Mouse (Mus musculus) G1E (cell line): ENCODE results near the gene Tmcc3. TPM values are rescaled to one million over a fixed set of nuclear protein-coding genes. Genes with fewer than 3 reads are reported as not detected.

Experiments used
- ATAC-seq: 2 replicates; pipeline ENCODE4 v1.8.0; 2016; ENCODE audit warnings: mild to moderate bottlenecking; ENCODE audit not compliant: insufficient number of reproducible peaks, poor library complexity, low FRiP score, severe bottlenecking; ENCODE audit errors: extremely low read depth
- DNase-seq: peaks from one replicate; pipeline ENCODE4 v3.0.0; 2012; ENCODE audit warnings: low spot score
- H3K27me3 ChIP-seq: 2 replicates; pipeline ENCODE4 v1.6.1; 2012; ENCODE audit warnings: mild to moderate bottlenecking, low read length, inconsistent platforms; ENCODE audit not compliant: insufficient read depth
- H3K36me3 ChIP-seq: replicated peaks from 2 replicates; pipeline ENCODE3; 2012; ENCODE audit warnings: mild to moderate bottlenecking, inconsistent platforms
- H3K4me1 ChIP-seq: 2 replicates; pipeline ENCODE4 v1.6.1; 2012; ENCODE audit warnings: low read depth, low read length, inconsistent platforms, mixed read lengths; ENCODE audit not compliant: insufficient read depth
- H3K4me3 ChIP-seq: 2 replicates; pipeline ENCODE4 v1.5.1; 2012; ENCODE audit warnings: low read depth, mild to moderate bottlenecking, inconsistent platforms, low read length, moderate library complexity, mixed read lengths
- H3K9me3 ChIP-seq: replicated peaks from 2 replicates; pipeline ENCODE4 v1.6.1; 2012; ENCODE audit warnings: inconsistent platforms
- CTCF ChIP-seq: IDR thresholded peaks from 2 replicates; pipeline ENCODE4 v1.5.1; 2012; ENCODE audit warnings: low read depth, low read length, inconsistent platforms, mixed read lengths
- GATA1 ChIP-seq: IDR thresholded peaks from 2 replicates; pipeline ENCODE4 v1.6.1; 2012; ENCODE audit warnings: borderline replicate concordance, low read length, inconsistent platforms, mixed read lengths
- GATA2 ChIP-seq: IDR thresholded peaks from 2 replicates; pipeline ENCODE4 v1.6.1; 2012; ENCODE audit warnings: low read depth, low read length, inconsistent platforms, borderline replicate concordance
- POLR2AphosphoS5 ChIP-seq: IDR thresholded peaks from 2 replicates; pipeline ENCODE4 v1.6.1; 2012; ENCODE audit warnings: low read depth, low read length, inconsistent platforms; ENCODE audit not compliant: insufficient replicate concordance
- TAL1 ChIP-seq: conservative IDR thresholded peaks from 2 replicates; pipeline ENCODE4 v1.6.1; 2012; ENCODE audit warnings: low read depth, low read length, inconsistent platforms, mixed read lengths
- polyA plus RNA-seq: library from polyadenylated mRNA; stranded (reverse); fragments of >175 nt; gene quantifications from 2 replicates; pipeline ENCODE4 v1.2.3, GENCODE M21; 2012
- total RNA-seq, 2 experiments: library from RNA; stranded (forward) in 1 of 2; stranded (reverse) in 1 of 2; fragments of 200-1000 nt in 1 of 2; fragments of >200 nt in 1 of 2; fragmentation: Nextera tagmentation in 1 of 2; gene quantifications; 2 replicates each; pipeline ENCODE4 v1.2.3; 2014 to 2017

Gene Tmcc3
- total and polyA plus RNA-seq, 3 experiments, result 3.3 to 15.6 (median 8.1) TPM

GRCm38 (mm10) chr10:94481613-94482012, 169.9 kb downstream of the Tmcc3 start:
- Histone ChIP-seq H3K27me3 (peaks cover 15% of the 10 kb centered on the region; the same call in 1 of the 2 replicates), H3K4me3 (no peak overlapping the region), H3K9me3 (peaks cover 6% of the 10 kb centered on the region), H3K36me3 (no peaks in the 10 kb centered on the region), H3K4me1 (no peaks in the 10 kb centered on the region)
- ATAC-seq (no peak), DNase-seq (no peak)
- TF ChIP-seq CTCF (no peak), POLR2AphosphoS5 (no peak), TAL1 (no peak), GATA1 (no peak), GATA2 (no peak)

GRCm38 (mm10) chr10:94486179-94486578, 174.4 kb downstream of the Tmcc3 start:
- no peak for DNase-seq
- Histone ChIP-seq H3K36me3 (no peaks in the 10 kb centered on the region), H3K9me3 (peaks cover 6% of the 10 kb centered on the region), H3K27me3 (peaks cover 26% of the 10 kb centered on the region), H3K4me1 (no peaks in the 10 kb centered on the region), H3K4me3 (no peak overlapping the region)
- ATAC-seq, result no peak
- TF ChIP-seq CTCF (no peak), GATA1 (no peak), POLR2AphosphoS5 (no peak), GATA2 (no peak), TAL1 (no peak)

- no peak overlapping the region for H3K4me3 ChIP-seq
- ATAC-seq (no peak), DNase-seq (no peak)
- TF ChIP-seq CTCF (no peak), POLR2AphosphoS5 (no peak), TAL1 (no peak), GATA1 (no peak), GATA2 (no peak)
- no peaks in the 10 kb centered on the region for H3K36me3 ChIP-seq
- H3K4me1 ChIP-seq, result no peaks in the 10 kb centered on the region
- no peaks in the 10 kb centered on the region for H3K9me3 ChIP-seq
- peaks cover 39% of the 10 kb centered on the region for H3K27me3 ChIP-seq
These were observed 177.8 kb downstream of the Tmcc3 start for GRCm38 (mm10) chr10:94489509-94489908.

GRCm38 (mm10) chr10:94491006-94491405, 179.3 kb downstream of the Tmcc3 start:
- H3K4me1 ChIP-seq, result no peaks in the 10 kb centered on the region
- H3K9me3 ChIP-seq, result no peaks in the 10 kb centered on the region
- no peak for DNase-seq
- H3K36me3 ChIP-seq, result no peaks in the 10 kb centered on the region
- no peak overlapping the region for H3K4me3 ChIP-seq
- ATAC-seq, result no peak
- TF ChIP-seq POLR2AphosphoS5 (no peak), TAL1 (no peak), CTCF (no peak), GATA1 (no peak), GATA2 (no peak)
- peaks cover 51% of the 10 kb centered on the region for H3K27me3 ChIP-seq

- Histone ChIP-seq H3K9me3 (no peaks in the 10 kb centered on the region), H3K4me1 (no peaks in the 10 kb centered on the region), H3K4me3 (no peak overlapping the region), H3K27me3 (peaks cover 46% of the 10 kb centered on the region), H3K36me3 (no peaks in the 10 kb centered on the region)
- DNase-seq, result no peak
- no peak for TF ChIP-seq GATA2
- no peak for TF ChIP-seq CTCF
- TF ChIP-seq TAL1, result no peak
- TF ChIP-seq GATA1, result no peak
- no peak for ATAC-seq
These were observed 182.7 kb downstream of the Tmcc3 start for GRCm38 (mm10) chr10:94494403-94494846.

GRCm38 (mm10) chr10:94495496-94496235, 183.9 kb downstream of the Tmcc3 start:
- no peak for ATAC-seq
- no peak for TF ChIP-seq GATA2
- TF ChIP-seq CTCF, result no peak
- TF ChIP-seq GATA1, result no peak
- TF ChIP-seq TAL1, result no peak
- no peak for TF ChIP-seq POLR2AphosphoS5
- no peak overlapping the region for H3K4me3 ChIP-seq
- DNase-seq, result no peak
- H3K27me3 ChIP-seq, result peaks cover 41% of the 10 kb centered on the region
- no peaks in the 10 kb centered on the region for H3K9me3 ChIP-seq
- H3K36me3 ChIP-seq, result no peaks in the 10 kb centered on the region
- no peaks in the 10 kb centered on the region for H3K4me1 ChIP-seq
